Mouse (Mus musculus) kidney, embryonic 16.5 days (tissue): Measurements from ENCODE around the gene 1810009J06Rik. TPM values are rescaled to one million over a fixed set of nuclear protein-coding genes. Genes with fewer than 3 reads are reported as not detected.
"Not testable (repeated sequence)": the region's sequence is repeated elsewhere in the genome, so short reads cannot be mapped to it uniquely, and the experiment has no call there.

ENCODE experiments used
- ATAC-seq: fragments of 200-750 bp; cut with Nextera tagmentation; 2 replicates; pipeline ENCODE4 v1.8.0; 2017; ENCODE audit warnings: moderate TSS enrichment; ENCODE audit not compliant: low FRiP score, low TSS enrichment
- H3K27ac ChIP-seq: fragments of 300-500 bp; sonication (generic); 2 replicates; pipeline ENCODE4 v1.5.1; 2014; ENCODE audit warnings: low read length
- H3K27me3 ChIP-seq: fragments of 300-500 bp; sonication (generic); 2 replicates; pipeline ENCODE4 v1.6.1; 2014; ENCODE audit warnings: low read length, control low read depth, mixed read lengths; ENCODE audit not compliant: insufficient read depth
- H3K36me3 ChIP-seq: fragments of 300-500 bp; sonication (generic); 2 replicates; pipeline ENCODE4 v1.6.1; 2014; ENCODE audit warnings: low read length, control low read depth, mixed read lengths; ENCODE audit not compliant: insufficient read depth
- H3K4me1 ChIP-seq: fragments of 300-500 bp; sonication (generic); 2 replicates; pipeline ENCODE4 v1.6.1; 2014; ENCODE audit warnings: low read length, control low read depth, mixed read lengths; ENCODE audit not compliant: insufficient read depth
- H3K4me2 ChIP-seq: fragments of 300-500 bp; sonication (generic); replicated peaks from 2 replicates; pipeline ENCODE4 v1.6.1; 2014; ENCODE audit warnings: low read depth, low read length
- H3K4me3 ChIP-seq: fragments of 300-500 bp; sonication (generic); 2 replicates; pipeline ENCODE4 v1.5.1; 2014; ENCODE audit warnings: mild to moderate bottlenecking, low read length
- H3K9ac ChIP-seq: fragments of 300-500 bp; sonication (generic); replicated peaks from 2 replicates; pipeline ENCODE4 v1.6.1; 2014; ENCODE audit warnings: low read length
- H3K9me3 ChIP-seq: fragments of 300-500 bp; sonication (generic); 2 replicates; pipeline ENCODE4 v1.6.1; 2016; ENCODE audit warnings: low read length, control low read depth
- WGBS: fragments of 180-500 bp; shearing (Covaris S2); extraction: QIAGEN DNeasy Blood & Tissue Kit; methylation state at CpG from one replicate; pipeline ENCODE4 v1.1.7; 2014; 5-methylcytosine and 5-hydroxymethylcytosine counted together
- polyA plus RNA-seq: library from polyadenylated mRNA; unstranded; fragments of >200 nt; fragmentation: Nextera tagmentation; extraction: Ambion mirVana; gene quantifications from 2 replicates; pipeline ENCODE4 v1.2.1, GENCODE M21; 2015

Gene 1810009J06Rik
- not detected in 2 replicates for polyA plus RNA-seq

DNA sequence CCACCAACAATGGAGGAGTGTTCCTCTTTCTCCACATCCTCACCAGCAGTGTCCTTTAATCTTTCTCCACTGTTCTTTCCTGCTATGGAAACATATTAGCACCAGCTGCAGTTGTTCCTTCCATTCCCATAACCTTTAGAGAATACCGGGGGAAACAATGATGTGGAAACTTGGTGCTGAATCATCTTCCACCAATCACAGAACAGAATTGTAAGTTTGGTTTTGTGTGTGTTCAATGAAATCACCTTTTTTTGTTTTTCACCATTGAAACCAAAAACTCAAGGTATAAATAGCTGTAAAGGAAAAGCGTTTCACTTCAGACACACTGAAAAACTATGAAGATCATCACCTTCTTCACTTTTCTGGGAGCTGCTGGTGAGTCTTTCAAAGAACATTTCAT, at the start of gene 1810009J06Rik:
TSS of gene 1810009J06Rik (plus strand) at position 301 of the 400 bp plus-strand sequence.
- H3K9me3 ChIP-seq, H3K27me3 ChIP-seq, H3K4me2 ChIP-seq, H3K4me1 ChIP-seq, H3K27ac ChIP-seq, H3K9ac ChIP-seq, H3K4me3 ChIP-seq, ATAC-seq, H3K36me3 ChIP-seq: not testable (repeated sequence)
- WGBS: 93% methylated on average over 2 of the region's 2 CpGs

DNA sequence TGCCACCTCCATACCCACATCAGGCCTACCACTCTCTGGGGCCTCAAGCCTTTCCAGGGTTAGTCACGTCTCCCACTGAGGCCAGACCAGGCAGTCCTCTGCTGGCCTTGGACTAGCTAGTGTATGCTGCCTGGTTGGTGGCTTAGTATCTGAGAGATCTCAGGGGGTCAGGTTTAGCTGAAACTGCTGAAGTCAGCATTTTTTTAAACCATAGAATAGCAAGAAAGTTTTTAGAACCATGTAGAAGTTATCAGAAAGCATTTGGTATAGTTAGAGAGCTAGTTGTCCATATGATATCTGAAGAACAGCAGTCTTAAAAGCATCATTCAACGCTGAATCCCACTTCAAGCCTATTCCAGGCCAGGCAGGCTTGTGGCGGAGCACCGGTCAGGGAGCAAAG, 44.6 kb upstream of the 1810009J06Rik start:
- Histone ChIP-seq H3K4me3 (no peak overlapping the region), H3K9me3 (no peaks in the 10 kb centered on the region), H3K27ac (no peak overlapping the region), H3K36me3 (no peaks in the 10 kb centered on the region), H3K4me2 (no peak overlapping the region), H3K4me1 (no peaks in the 10 kb centered on the region), H3K9ac (no peak overlapping the region), H3K27me3 (no peaks in the 10 kb centered on the region)
- ATAC-seq: no peak
- WGBS: 82% methylated on average over 4 of the region's 4 CpGs

DNA sequence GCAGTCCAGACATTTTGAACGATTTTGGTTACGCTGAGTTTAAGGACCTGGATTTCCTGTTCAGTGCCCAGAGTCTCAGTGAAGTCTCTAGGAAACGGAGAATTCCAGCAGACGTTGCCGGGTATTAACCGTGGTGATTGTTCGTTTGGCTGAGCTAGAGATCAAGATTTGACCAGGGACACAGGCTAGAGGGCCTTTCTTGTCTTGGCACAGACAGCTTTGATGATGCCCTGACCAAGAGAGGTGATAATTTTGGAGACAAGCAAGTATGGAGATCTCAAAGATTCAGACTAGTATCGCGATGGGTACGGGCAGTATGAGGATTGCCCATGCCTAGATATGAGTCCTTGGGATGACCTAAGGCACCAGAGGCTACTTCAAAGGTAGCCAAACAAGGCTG, 24.1 kb upstream of the 1810009J06Rik start, which contains the start of gene 1700074P13Rik:
TSS of gene 1700074P13Rik (minus strand) at position 101 of the 400 bp plus-strand sequence.
- Histone ChIP-seq H3K27ac (no peak within 1 kb of the TSS), H3K27me3 (no peaks in the 10 kb centered on the region), H3K4me1 (no peaks in the 10 kb centered on the region), H3K36me3 (no peaks in the 10 kb centered on the region), H3K9ac (no peak within 1 kb of the TSS), H3K4me2 (no peak within 1 kb of the TSS), H3K4me3 (no peak within 1 kb of the TSS), H3K9me3 (no peaks in the 10 kb centered on the region)
- WGBS: 92% methylated on average over 10 of the region's 10 CpGs
- ATAC-seq: no peak

DNA sequence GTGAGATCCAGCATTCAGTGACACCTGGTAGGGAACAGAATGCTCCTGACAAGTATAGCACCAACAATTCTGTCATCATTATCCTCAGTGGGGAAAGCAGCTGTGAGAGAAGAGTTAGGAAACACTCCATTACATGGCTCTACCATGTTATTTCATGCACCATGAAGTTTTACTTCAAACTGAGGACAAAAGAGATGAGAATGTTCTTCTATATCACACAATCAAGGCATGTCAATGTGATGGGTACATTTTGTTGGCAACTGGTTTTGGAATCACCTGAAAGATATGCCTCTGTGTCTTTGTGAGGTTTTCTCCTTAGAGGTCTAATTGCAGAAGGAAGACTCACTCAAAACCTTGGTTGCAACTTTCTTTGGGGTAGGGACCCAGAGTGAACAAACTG, 12.8 kb upstream of the 1810009J06Rik start, which contains the start of gene Gm4744:
TSS of gene Gm4744 (minus strand) at position 101 of the 400 bp plus-strand sequence.
- Histone ChIP-seq H3K4me2 (no peak within 1 kb of the TSS), H3K9me3 (no peaks in the 10 kb centered on the region), H3K27ac (no peak within 1 kb of the TSS), H3K9ac (no peak within 1 kb of the TSS), H3K36me3 (no peaks in the 10 kb centered on the region), H3K4me3 (no peak within 1 kb of the TSS), H3K27me3 (no peaks in the 10 kb centered on the region), H3K4me1 (no peaks in the 10 kb centered on the region)
- no peak for ATAC-seq

DNA sequence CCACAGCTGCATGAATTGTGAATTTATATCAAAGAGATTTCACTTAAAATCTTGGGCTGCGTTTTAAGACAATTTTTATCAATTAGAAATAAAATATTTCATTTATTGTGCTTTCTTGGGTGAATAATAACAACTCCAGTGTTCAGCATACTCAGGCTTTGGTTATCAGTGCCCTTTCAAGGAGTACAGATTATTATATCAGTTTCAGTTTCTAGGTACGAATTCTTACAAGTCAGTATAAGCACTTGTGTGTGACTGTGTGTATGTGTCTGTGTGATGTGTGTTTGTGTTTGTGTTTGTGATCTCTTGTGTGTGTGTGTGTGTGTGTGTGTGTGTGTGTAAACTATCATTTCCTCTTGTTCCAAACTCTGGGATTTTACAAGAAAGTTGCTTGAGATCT, 10.8 kb upstream of the 1810009J06Rik start:
- H3K36me3 ChIP-seq: no peaks in the 10 kb centered on the region
- H3K4me2 ChIP-seq: no peak overlapping the region
- no peak overlapping the region for H3K27ac ChIP-seq
- H3K9me3 ChIP-seq: no peaks in the 10 kb centered on the region
- H3K4me3 ChIP-seq: no peak overlapping the region
- H3K9ac ChIP-seq: no peak overlapping the region
- ATAC-seq: no peak
- no peaks in the 10 kb centered on the region for H3K27me3 ChIP-seq
- 67% methylated on average over 2 of the region's 2 CpGs for WGBS
- no peaks in the 10 kb centered on the region for H3K4me1 ChIP-seq

DNA sequence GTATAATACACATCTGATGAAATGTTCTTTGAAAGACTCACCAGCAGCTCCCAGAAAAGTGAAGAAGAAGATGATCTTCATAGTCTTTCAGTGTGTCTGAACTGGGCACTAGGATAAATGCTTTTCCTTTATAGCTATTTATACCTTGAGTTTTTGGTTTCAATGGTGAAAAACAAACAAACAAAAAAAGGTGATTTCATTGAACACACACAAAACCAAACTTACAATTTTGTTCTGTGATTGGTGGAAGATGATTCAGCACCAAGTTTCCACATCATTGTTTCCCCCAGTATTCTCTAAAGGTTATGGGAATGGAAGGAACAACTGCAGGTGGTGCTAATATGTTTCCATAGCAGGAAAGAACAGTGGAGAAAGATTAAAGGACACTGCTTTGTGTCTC, 34.8 kb downstream of the 1810009J06Rik start, which contains the start of gene Gm2663:
TSS of gene Gm2663 (minus strand) at position 101 of the 400 bp plus-strand sequence.
- not testable (repeated sequence) for H3K4me1 ChIP-seq, H3K4me3 ChIP-seq, H3K36me3 ChIP-seq, H3K4me2 ChIP-seq, ATAC-seq, H3K9ac ChIP-seq, H3K27ac ChIP-seq, H3K9me3 ChIP-seq, H3K27me3 ChIP-seq

DNA sequence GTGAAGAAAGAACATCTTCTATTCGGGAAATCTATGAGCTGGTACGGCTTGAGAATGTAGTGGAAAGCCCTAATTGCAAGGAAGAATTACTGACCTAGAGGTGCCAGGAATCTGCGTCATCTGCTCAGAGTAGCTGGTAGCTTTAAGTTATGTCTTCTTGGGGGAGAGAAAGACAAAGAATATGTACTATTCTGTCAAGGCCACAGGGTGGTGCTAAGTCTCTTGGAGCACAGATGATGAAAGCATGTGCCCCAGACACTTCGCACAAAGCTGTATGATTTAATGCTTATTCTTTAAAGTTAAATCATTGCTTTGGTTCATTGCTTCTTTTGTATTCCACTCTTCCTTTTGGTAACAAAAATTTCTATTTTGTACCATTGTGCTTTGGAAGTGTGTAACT, 50.5 kb downstream of the 1810009J06Rik start:
- Histone ChIP-seq H3K4me1 (no peaks in the 10 kb centered on the region), H3K4me3 (no peak overlapping the region), H3K27me3 (no peaks in the 10 kb centered on the region), H3K36me3 (no peaks in the 10 kb centered on the region), H3K27ac (no peak overlapping the region), H3K4me2 (no peak overlapping the region), H3K9me3 (no peaks in the 10 kb centered on the region), H3K9ac (no peak overlapping the region)
- ATAC-seq: peak; percentile 70; the same call in 1 of the 2 replicates
- 51% methylated on average over 4 of the region's 4 CpGs for WGBS

Other genes starting within 250 kb of the 1810009J06Rik start
- gene Moxd2, start 77.3 kb upstream of the 1810009J06Rik start, polyA plus RNA-seq: not detected in 2 replicates
- gene Prss58, start 64.4 kb upstream of the 1810009J06Rik start, polyA plus RNA-seq: not detected in 2 replicates
- gene 1700074P13Rik, start 24.2 kb upstream of the 1810009J06Rik start, polyA plus RNA-seq: not detected in 2 replicates
- gene Gm4744, start 12.9 kb upstream of the 1810009J06Rik start, polyA plus RNA-seq: not detected in 2 replicates
- gene Gm2663, start 34.7 kb downstream of the 1810009J06Rik start, polyA plus RNA-seq: not detected in 2 replicates
- not detected in 2 replicates for gene 2210010C04Rik, start 70.8 kb downstream of the 1810009J06Rik start, polyA plus RNA-seq